ENCODE assay signal across 8 mouse cellular contexts in genomic region chr10:80167460-80168037, GRCm38 (mm10). TPM values are rescaled to one million over a fixed set of nuclear protein-coding genes. Genes with fewer than 3 reads are reported as not detected.
A peak's percentile ranks its signal among the peaks of the same experiment; 100 is the strongest.
DNase-seq lines count a peak whose midpoint lies in the region; ATAC-seq and TF ChIP-seq lines count a peak whose summit lies in the region.

No protein-coding gene starts in this region.

- H3K4me1 ChIP-seq in hindbrain, embryonic 10.5 days (replicated peaks): peaks cover 84% of the 10 kb centered on the region
- peaks cover 54% of the 10 kb centered on the region for H3K4me1 ChIP-seq in lung, embryonic 16.5 days (replicated peaks; ENCODE audit: control insufficient read depth, insufficient read depth, low read length)
- H3K4me1 ChIP-seq in thymus, adult 2 months (replicated peaks; ENCODE audit: control insufficient read depth, insufficient read depth, low read length): peaks cover 38% of the 10 kb centered on the region

- WGBS in hindbrain, embryonic 10.5 days: under 1% methylated on average over 55 of the region's 55 CpGs
- WGBS in lung, embryonic 16.5 days: 0% methylated on average over 53 of the region's 55 CpGs
- under 1% methylated on average over 55 of the region's 55 CpGs for WGBS in thymus, adult 2 months

- ATAC-seq in frontal cortex, adult (ENCODE audit: low TSS enrichment): peak; percentile 58
- ATAC-seq in lung, embryonic 16.5 days (ENCODE audit: low read depth): peak; percentile 93

- peak; percentile 65; the same call in 1 of the 2 replicates for TF ChIP-seq CTCF in thymus, adult 2 months (IDR thresholded peaks at IDR 0.05; ENCODE audit: borderline replicate concordance, control insufficient read depth, extremely low read depth, insufficient read depth, low read length, poor library complexity)

- peak overlapping the region; percentile 91 for H3K4me2 ChIP-seq in lung, embryonic 16.5 days (ENCODE audit: low read depth, low read length)

- H3K4me3 ChIP-seq in hindbrain, embryonic 10.5 days: peak overlapping the region; percentile 93
- peak overlapping the region; percentile 86 for H3K4me3 ChIP-seq in lung, embryonic 16.5 days (ENCODE audit: low read length)
- peak overlapping the region; percentile 81 for H3K4me3 ChIP-seq in thymus, adult 2 months (ENCODE audit: control insufficient read depth, insufficient read depth, low read length)

- H3K9me3 ChIP-seq in hindbrain, embryonic 10.5 days: no peaks in the 10 kb centered on the region
- H3K9me3 ChIP-seq in lung, embryonic 16.5 days (ENCODE audit: control insufficient read depth, low read length): no peaks in the 10 kb centered on the region

- peaks cover 36% of the 10 kb centered on the region for H3K36me3 ChIP-seq in hindbrain, embryonic 10.5 days
- H3K36me3 ChIP-seq in lung, embryonic 16.5 days (ENCODE audit: control insufficient read depth, insufficient read depth, low read length): peaks cover 23% of the 10 kb centered on the region
- peaks cover 24% of the 10 kb centered on the region; the same call in 1 of the 2 replicates for H3K36me3 ChIP-seq in thymus, adult 2 months (ENCODE audit: control insufficient read depth, insufficient read depth, low read length)

- peak overlapping the region; percentile 98 for H3K9ac ChIP-seq in lung, embryonic 16.5 days (ENCODE audit: low read length)

- DNase-seq in MN1 (ENCODE audit: low spot score): peak; percentile 98
- peak; percentile 99 for DNase-seq in cerebellum, adult 9-10 months
- peak; percentile 99 for DNase-seq in hindbrain, embryonic 10.5 days (ENCODE audit: low spot score)
- DNase-seq in layer of hippocampus, adult 9-11 months: peak; percentile 97
- peak; percentile 96 for DNase-seq in ovary, adult 18-20 months (ENCODE audit: low spot score)
- peak; percentile 99 for DNase-seq in thymus, adult 2 months

- peak overlapping the region; percentile 100 for H3K27ac ChIP-seq in hindbrain, embryonic 10.5 days
- peak overlapping the region; percentile 99 for H3K27ac ChIP-seq in lung, embryonic 16.5 days (ENCODE audit: low read length)
- H3K27ac ChIP-seq in thymus, adult 2 months (ENCODE audit: control insufficient read depth, insufficient read depth, low read length): peak overlapping the region; percentile 48

- H3K27me3 ChIP-seq in hindbrain, embryonic 10.5 days (ENCODE audit: insufficient read depth, poor library complexity, severe bottlenecking): peaks cover 8% of the 10 kb centered on the region
- H3K27me3 ChIP-seq in lung, embryonic 16.5 days (ENCODE audit: control insufficient read depth, insufficient read depth, low read depth, low read length): no peaks in the 10 kb centered on the region
- H3K27me3 ChIP-seq in thymus, adult 2 months (ENCODE audit: control insufficient read depth, insufficient read depth, low read length): no peaks in the 10 kb centered on the region

- peak; percentile 100 for TF ChIP-seq POLR2A in thymus, adult 2 months (IDR thresholded peaks at IDR 0.05; ENCODE audit: control insufficient read depth, extremely low read depth, insufficient read depth, low read length, poor library complexity)

RNA-seq across cellular contexts. Expression of gene Cirbp, which starts 1.8 kb away (rescaled TPM):
- 95.3 and 153 TPM in 2 replicates for polyA plus RNA-seq in hindbrain, embryonic 10.5 days (2016; fragmentation: Nextera tagmentation; extraction: Ambion mirVana)
- 73.4 and 83.4 TPM in 2 replicates for polyA plus RNA-seq in lung, embryonic 16.5 days (2015; fragmentation: Nextera tagmentation; extraction: Ambion mirVana)
- 173 and 193 TPM in 2 replicates for polyA plus RNA-seq in thymus, adult 2 months (2012; rRNA removed)

RNA-seq across cellular contexts. Expression of gene 1600002K03Rik, which starts 5.2 kb away (rescaled TPM):
- polyA plus RNA-seq in hindbrain, embryonic 10.5 days (2016; fragmentation: Nextera tagmentation; extraction: Ambion mirVana): 12.9 and 14.4 TPM in 2 replicates
- 12.2 and 13.6 TPM in 2 replicates for polyA plus RNA-seq in lung, embryonic 16.5 days (2015; fragmentation: Nextera tagmentation; extraction: Ambion mirVana)
- 11.1 and 14.8 TPM in 2 replicates for polyA plus RNA-seq in thymus, adult 2 months (2012; rRNA removed)

RNA-seq across cellular contexts. Expression of gene Efna2, which starts 11.7 kb away (rescaled TPM):
- polyA plus RNA-seq in hindbrain, embryonic 10.5 days (2016; fragmentation: Nextera tagmentation; extraction: Ambion mirVana): 41.3 and 43.7 TPM in 2 replicates
- polyA plus RNA-seq in lung, embryonic 16.5 days (2015; fragmentation: Nextera tagmentation; extraction: Ambion mirVana): 11.0 and 12.1 TPM in 2 replicates
- 3.1 and 3.6 TPM in 2 replicates for polyA plus RNA-seq in thymus, adult 2 months (2012; rRNA removed)

RNA-seq across cellular contexts. Expression of gene Midn, which starts 19.5 kb away (rescaled TPM):
- polyA plus RNA-seq in hindbrain, embryonic 10.5 days (2016; fragmentation: Nextera tagmentation; extraction: Ambion mirVana): 22.3 and 24.6 TPM in 2 replicates
- 11.8 and 12.9 TPM in 2 replicates for polyA plus RNA-seq in lung, embryonic 16.5 days (2015; fragmentation: Nextera tagmentation; extraction: Ambion mirVana)
- polyA plus RNA-seq in thymus, adult 2 months (2012; rRNA removed): 342 and 374 TPM in 2 replicates

RNA-seq across cellular contexts. Expression of gene Cbarp, which starts 26.9 kb away (rescaled TPM):
- polyA plus RNA-seq in hindbrain, embryonic 10.5 days (2016; fragmentation: Nextera tagmentation; extraction: Ambion mirVana): 7.1 and 15.0 TPM in 2 replicates
- polyA plus RNA-seq in lung, embryonic 16.5 days (2015; fragmentation: Nextera tagmentation; extraction: Ambion mirVana): 3.9 and 5.6 TPM in 2 replicates
- polyA plus RNA-seq in thymus, adult 2 months (2012; rRNA removed): 34.0 and 37.7 TPM in 2 replicates

Comparison
In these comparisons a context has a peak if more than half of its experiments do, and no peak if none do; other contexts are left out.
1. Peak in every context shown above with its lines: DNase-seq, ATAC-seq, H3K4me3 ChIP-seq and H3K27ac ChIP-seq.
2. H3K27ac ChIP-seq: peak in every context shown above with its lines; median percentile 100 in hindbrain, embryonic 10.5 days; 99 in lung, embryonic 16.5 days; 48 in thymus, adult 2 months.